Mouse (Mus musculus) embryonic facial prominence, embryonic 11.5 days (tissue): Measurements from ENCODE around the gene Kdm6a. TPM values are rescaled to one million over a fixed set of nuclear protein-coding genes. Genes with fewer than 3 reads are reported as not detected.
A peak's percentile ranks its signal among the peaks of the same experiment; 100 is the strongest.

Source experiments
- ATAC-seq: fragments of 200-750 bp; cut with Nextera tagmentation; replicated peaks from 2 replicates; pipeline ENCODE4 v1.8.0; 2017; ENCODE audit warnings: low read depth; ENCODE audit not compliant: insufficient number of reproducible peaks, low FRiP score, low TSS enrichment
- DNase-seq: peaks from one replicate; pipeline ENCODE4 v3.0.0-alpha.2; 2015; ENCODE audit warnings: low spot score
- H3K27ac ChIP-seq: fragments of 300-500 bp; sonication (generic); replicated peaks from 2 replicates; pipeline ENCODE4 v1.5.1; 2014; ENCODE audit warnings: mild to moderate bottlenecking, low read depth, low read length, control low read depth
- H3K27me3 ChIP-seq: fragments of 300-500 bp; sonication (generic); 2 replicates; pipeline ENCODE4 v1.6.1; 2014; ENCODE audit warnings: mild to moderate bottlenecking, low read length, moderate library complexity, mixed read lengths; ENCODE audit not compliant: control insufficient read depth, insufficient read depth
- H3K36me3 ChIP-seq: fragments of 300-500 bp; sonication (generic); replicated peaks from 2 replicates; pipeline ENCODE4 v1.6.1; 2014; ENCODE audit warnings: low read depth, mild to moderate bottlenecking, low read length, moderate library complexity, mixed read lengths; ENCODE audit not compliant: control insufficient read depth, insufficient read depth
- H3K4me1 ChIP-seq: fragments of 300-500 bp; sonication (generic); 2 replicates; pipeline ENCODE4 v1.6.1; 2014; ENCODE audit warnings: low read length, mixed read lengths; ENCODE audit not compliant: control insufficient read depth, insufficient read depth
- H3K4me2 ChIP-seq: fragments of 300-500 bp; sonication (generic); 2 replicates; pipeline ENCODE4 v1.6.1; 2014; ENCODE audit warnings: low read depth, mild to moderate bottlenecking, control low read depth, low read length, moderate library complexity
- H3K4me3 ChIP-seq: fragments of 300-500 bp; sonication (generic); 2 replicates; pipeline ENCODE4 v1.5.1; 2014; ENCODE audit warnings: low read depth, low read length, control low read depth
- H3K9ac ChIP-seq: fragments of 300-500 bp; sonication (generic); replicated peaks from 2 replicates; pipeline ENCODE4 v1.6.1; 2014; ENCODE audit warnings: mild to moderate bottlenecking, control low read depth, low read length
- H3K9me3 ChIP-seq: fragments of 300-500 bp; sonication (generic); replicated peaks from 2 replicates; pipeline ENCODE4 v1.6.1; 2016; ENCODE audit warnings: mild to moderate bottlenecking, low read length, inconsistent platforms, mixed read lengths; ENCODE audit not compliant: control insufficient read depth
- WGBS: fragments of 180-500 bp; shearing (Covaris S2); extraction: QIAGEN DNeasy Blood & Tissue Kit; methylation state at CpG from one replicate; pipeline ENCODE4 v1.1.7; 2014; 5-methylcytosine and 5-hydroxymethylcytosine counted together
- polyA plus RNA-seq: library from polyadenylated mRNA; unstranded; fragments of >200 nt; fragmentation: Nextera tagmentation; extraction: Ambion mirVana; gene quantifications from 2 replicates; pipeline ENCODE4 v1.2.1, GENCODE M21; 2014

The Kdm6a gene
- polyA plus RNA-seq, 1 experiment from 2014 or later = 35.5 TPM

DNA sequence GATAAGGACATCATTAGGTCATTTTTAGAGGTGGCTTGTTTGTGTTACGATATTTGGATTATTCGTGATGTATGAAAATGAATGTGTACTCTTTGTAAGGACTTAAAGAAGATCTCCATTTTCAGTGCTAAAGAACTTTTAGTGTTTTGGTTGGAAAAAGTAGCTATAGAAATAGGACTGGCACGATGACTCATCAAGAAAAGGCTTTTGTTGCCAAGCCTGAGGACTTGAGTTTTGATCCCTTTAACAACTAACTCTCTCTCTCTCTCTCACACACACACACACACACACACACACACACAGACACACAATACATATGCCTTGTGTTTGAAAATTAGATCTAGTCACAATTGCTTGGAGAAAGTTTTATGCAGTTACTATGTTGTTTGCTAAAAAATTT is 4.6 kb downstream of the Kdm6a start:
- DNase-seq (no peak), ATAC-seq (no peak)
- Histone ChIP-seq H3K9ac (no peak overlapping the region), H3K36me3 (no peaks in the 10 kb centered on the region), H3K4me2 (no peak overlapping the region), H3K9me3 (no peaks in the 10 kb centered on the region), H3K27me3 (no peaks in the 10 kb centered on the region), H3K4me3 (no peak overlapping the region), H3K4me1 (no peaks in the 10 kb centered on the region), H3K27ac (no peak overlapping the region)
- 87% methylated on average over 3 of the region's 3 CpGs for WGBS

DNA sequence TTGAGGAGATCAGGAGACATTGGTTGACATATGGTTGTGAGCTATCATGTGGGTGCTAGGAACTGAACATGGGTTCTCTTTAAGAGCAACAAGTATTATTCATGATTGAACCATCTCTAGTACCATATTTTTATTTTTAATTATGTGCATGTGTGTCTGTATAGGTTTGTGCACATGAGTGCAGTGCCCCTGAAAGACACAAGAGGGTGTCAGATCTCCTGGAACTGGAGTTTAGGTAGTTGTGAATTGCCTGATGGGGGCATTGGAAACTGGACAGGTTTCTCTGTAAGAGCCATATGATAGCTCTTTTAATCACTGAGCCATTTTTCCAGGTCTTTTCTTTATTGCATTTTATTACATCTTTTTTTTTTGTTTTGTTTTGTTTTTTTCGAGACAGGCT is 6.6 kb downstream of the Kdm6a start:
- H3K27ac ChIP-seq = no peak overlapping the region
- WGBS = 100% methylated on average over 1 of the region's 1 CpGs
- no peaks in the 10 kb centered on the region for H3K4me1 ChIP-seq
- H3K27me3 ChIP-seq = no peaks in the 10 kb centered on the region
- DNase-seq = peak; percentile 6
- ATAC-seq = no peak
- no peak overlapping the region for H3K4me3 ChIP-seq
- H3K4me2 ChIP-seq = no peak overlapping the region
- H3K9me3 ChIP-seq = no peaks in the 10 kb centered on the region
- H3K9ac ChIP-seq = no peak overlapping the region
- H3K36me3 ChIP-seq = no peaks in the 10 kb centered on the region

DNA sequence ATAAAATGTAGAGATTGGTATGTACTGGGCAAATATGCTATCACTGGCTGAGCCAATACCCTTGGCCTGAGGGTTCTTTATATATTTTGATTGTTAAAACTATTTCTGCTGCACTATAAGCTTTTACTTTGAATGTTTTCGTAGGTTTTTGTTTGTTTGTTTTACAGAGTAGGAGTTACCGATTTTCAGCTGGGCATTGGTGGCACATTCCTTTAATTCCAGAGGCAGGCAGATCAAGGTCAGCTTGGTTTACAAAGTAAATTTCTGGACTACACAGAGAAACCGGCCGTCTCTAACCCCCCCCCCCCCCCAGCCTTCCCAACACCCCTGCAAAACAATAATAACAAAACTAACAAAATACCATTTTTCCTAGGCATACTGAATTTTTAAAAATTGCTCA is 12.5 kb downstream of the Kdm6a start:
- no peak overlapping the region for H3K27ac ChIP-seq
- no peaks in the 10 kb centered on the region for H3K27me3 ChIP-seq
- no peaks in the 10 kb centered on the region for H3K9me3 ChIP-seq
- DNase-seq = no peak
- no peak overlapping the region for H3K4me3 ChIP-seq
- WGBS = 43% methylated on average over 4 of the region's 4 CpGs
- no peak overlapping the region for H3K9ac ChIP-seq
- H3K4me2 ChIP-seq = no peak overlapping the region
- H3K4me1 ChIP-seq = no peaks in the 10 kb centered on the region
- ATAC-seq = no peak
- H3K36me3 ChIP-seq = no peaks in the 10 kb centered on the region

DNA sequence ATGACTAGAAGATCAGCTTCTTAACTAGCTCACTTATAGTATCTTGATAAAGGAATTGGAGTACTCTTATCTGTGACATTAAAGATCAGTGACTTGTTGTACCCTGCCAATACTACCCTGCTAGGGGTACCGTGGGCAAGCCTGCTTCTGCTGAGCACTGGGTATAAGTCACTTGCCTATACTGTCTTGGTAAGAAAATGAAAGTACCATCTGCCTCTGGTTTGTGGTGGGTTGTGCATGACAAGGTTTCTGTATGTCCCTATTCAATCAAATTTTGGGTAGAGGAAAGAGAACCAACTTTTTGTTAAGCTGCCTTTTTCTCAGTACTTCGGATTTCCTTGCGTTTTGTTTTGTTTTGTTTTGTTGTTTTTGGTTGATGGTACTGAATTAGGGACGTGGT is 15.4 kb downstream of the Kdm6a start:
- ATAC-seq (no peak), DNase-seq (no peak)
- no peaks in the 10 kb centered on the region for H3K9me3 ChIP-seq
- no peak overlapping the region for H3K27ac ChIP-seq
- no peak overlapping the region for H3K4me3 ChIP-seq
- no peaks in the 10 kb centered on the region for H3K4me1 ChIP-seq
- no peaks in the 10 kb centered on the region for H3K27me3 ChIP-seq
- 89% methylated on average over 4 of the region's 4 CpGs for WGBS
- no peak overlapping the region for H3K4me2 ChIP-seq
- H3K36me3 ChIP-seq = no peaks in the 10 kb centered on the region
- no peak overlapping the region for H3K9ac ChIP-seq

DNA sequence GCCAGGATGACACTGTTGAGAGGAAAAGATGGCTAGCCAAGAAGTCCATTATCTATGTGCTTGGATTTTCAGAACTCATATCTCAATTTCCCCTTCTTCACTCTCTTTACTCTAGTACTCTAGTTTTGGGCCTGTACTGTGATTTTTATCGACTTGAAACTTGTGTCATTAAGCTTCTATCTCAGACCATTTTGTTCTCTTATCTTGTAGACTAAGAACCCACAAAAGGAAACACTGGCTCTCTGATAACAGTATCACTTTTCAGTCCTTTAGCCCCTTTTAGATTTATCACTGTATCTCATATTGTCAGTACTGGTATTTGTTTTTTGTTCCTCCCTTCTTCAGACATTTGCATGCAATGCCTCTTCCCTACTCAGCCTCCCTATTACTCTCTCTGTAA is 17.1 kb downstream of the Kdm6a start:
- WGBS = 81% methylated on average over 1 of the region's 1 CpGs
- DNase-seq (no peak), ATAC-seq (no peak)
- Histone ChIP-seq H3K9me3 (no peaks in the 10 kb centered on the region), H3K9ac (no peak overlapping the region), H3K4me1 (no peaks in the 10 kb centered on the region), H3K4me3 (no peak overlapping the region), H3K27me3 (no peaks in the 10 kb centered on the region), H3K27ac (no peak overlapping the region), H3K4me2 (no peak overlapping the region), H3K36me3 (no peaks in the 10 kb centered on the region)

DNA sequence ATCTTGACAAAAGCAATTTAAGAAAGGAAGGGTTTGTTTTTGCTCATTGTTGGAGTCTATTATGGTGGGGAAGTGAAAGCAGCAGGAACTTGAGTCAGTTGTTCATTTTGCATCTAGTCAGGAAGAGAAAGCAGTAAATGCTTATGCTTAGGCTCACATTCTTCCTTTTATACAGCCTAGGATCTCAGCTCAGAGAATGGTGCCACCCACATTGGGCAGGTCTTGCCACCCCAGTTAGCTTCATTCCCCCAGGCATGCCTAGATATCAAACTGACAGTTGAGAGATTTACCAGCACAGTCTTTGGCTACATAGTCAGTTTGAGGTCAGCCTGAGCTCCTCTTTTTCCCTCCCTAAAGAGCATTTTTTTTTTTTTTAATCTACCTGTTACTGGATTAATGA is 24.8 kb downstream of the Kdm6a start:
- no peaks in the 10 kb centered on the region for H3K36me3 ChIP-seq
- H3K27ac ChIP-seq = no peak overlapping the region
- no peak overlapping the region for H3K9ac ChIP-seq
- ATAC-seq = no peak
- no peak overlapping the region for H3K4me3 ChIP-seq
- no peaks in the 10 kb centered on the region for H3K27me3 ChIP-seq
- H3K4me2 ChIP-seq = no peak overlapping the region
- DNase-seq = no peak
- H3K4me1 ChIP-seq = no peaks in the 10 kb centered on the region
- H3K9me3 ChIP-seq = no peaks in the 10 kb centered on the region

DNA sequence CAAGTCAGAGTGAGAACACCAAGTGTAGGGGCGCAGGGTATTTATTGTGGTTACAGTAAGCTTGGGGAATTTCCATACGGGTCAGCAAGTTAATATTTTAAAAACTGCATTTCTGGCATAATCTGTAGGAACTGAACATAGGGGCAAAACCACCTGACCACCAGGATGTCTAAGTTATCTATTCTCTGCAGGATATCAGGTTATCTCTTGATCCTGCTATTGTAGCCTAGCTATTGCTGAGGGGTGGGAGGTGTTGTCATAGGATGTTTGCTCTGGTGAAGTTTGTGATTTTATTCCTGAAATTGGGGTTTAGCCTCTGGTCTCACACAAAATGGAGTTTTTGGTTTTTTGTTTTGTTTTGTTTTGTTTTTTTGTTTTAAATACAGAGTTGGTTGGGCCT is 25.9 kb downstream of the Kdm6a start:
- H3K4me2 ChIP-seq = no peak overlapping the region
- H3K4me1 ChIP-seq = no peaks in the 10 kb centered on the region
- WGBS = 93% methylated on average over 2 of the region's 2 CpGs
- H3K36me3 ChIP-seq = no peaks in the 10 kb centered on the region
- DNase-seq (no peak), ATAC-seq (no peak)
- H3K9ac ChIP-seq = no peak overlapping the region
- H3K4me3 ChIP-seq = no peak overlapping the region
- no peaks in the 10 kb centered on the region for H3K9me3 ChIP-seq
- no peak overlapping the region for H3K27ac ChIP-seq
- H3K27me3 ChIP-seq = no peaks in the 10 kb centered on the region

DNA sequence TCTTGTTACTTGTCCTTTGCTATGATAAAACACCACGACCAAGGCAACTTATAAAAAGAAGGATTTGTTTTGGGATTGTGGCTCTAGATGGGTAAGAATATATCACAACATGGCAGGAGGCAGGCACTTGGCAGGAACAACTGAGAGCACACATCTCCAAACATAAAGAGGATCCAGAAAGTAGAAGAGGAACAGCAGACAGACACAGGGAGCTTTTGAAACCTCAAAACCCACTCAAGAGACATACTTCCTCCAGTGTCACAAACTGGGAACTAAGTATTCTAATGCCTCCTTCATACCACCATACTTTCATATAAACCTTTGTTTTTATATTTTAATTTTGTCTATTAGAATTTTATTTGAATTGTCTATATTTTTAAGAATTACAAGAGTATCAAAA is 77.2 kb downstream of the Kdm6a start:
- Histone ChIP-seq H3K9ac (no peak overlapping the region), H3K27ac (no peak overlapping the region), H3K4me1 (no peaks in the 10 kb centered on the region), H3K9me3 (no peaks in the 10 kb centered on the region), H3K27me3 (no peaks in the 10 kb centered on the region), H3K4me3 (no peak overlapping the region), H3K36me3 (no peaks in the 10 kb centered on the region), H3K4me2 (no peak overlapping the region)
- ATAC-seq = no peak
- 87% methylated on average over 1 of the region's 1 CpGs for WGBS
- DNase-seq = no peak

DNA sequence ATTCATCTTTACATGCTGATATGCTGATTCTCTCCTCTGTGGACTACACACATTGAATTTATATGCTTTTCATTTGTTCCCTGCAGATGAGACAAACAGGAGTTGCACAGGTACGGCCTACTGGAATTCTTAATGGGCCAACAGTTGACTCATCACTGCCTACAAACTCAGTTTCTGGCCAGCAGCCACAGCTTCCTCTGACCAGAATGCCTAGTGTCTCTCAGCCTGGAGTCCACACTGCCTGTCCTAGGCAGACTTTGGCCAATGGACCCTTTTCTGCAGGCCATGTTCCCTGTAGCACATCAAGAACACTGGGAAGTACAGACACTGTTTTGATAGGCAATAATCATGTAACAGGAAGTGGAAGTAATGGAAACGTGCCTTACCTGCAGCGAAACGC is 88.2 kb downstream of the Kdm6a start:
- WGBS = 90% methylated on average over 4 of the region's 4 CpGs
- ATAC-seq (no peak), DNase-seq (no peak)
- no peaks in the 10 kb centered on the region for H3K27me3 ChIP-seq
- no peak overlapping the region for H3K9ac ChIP-seq
- H3K27ac ChIP-seq = no peak overlapping the region
- no peaks in the 10 kb centered on the region for H3K36me3 ChIP-seq
- H3K4me1 ChIP-seq = no peaks in the 10 kb centered on the region
- no peaks in the 10 kb centered on the region for H3K9me3 ChIP-seq
- H3K4me3 ChIP-seq = no peak overlapping the region
- no peak overlapping the region for H3K4me2 ChIP-seq
